Mouse (Mus musculus): ENCODE data around the gene Gart.

The Gart gene

GRCm38 (mm10) chr16:91646681-91647419 is at the start of gene Gart:
Gene Gart (minus strand): TSS chr16:91646952.
- DNase-seq (ENCODE audit: low read depth): peak; percentile 87

- no peak for DNase-seq (ENCODE audit: low read depth)
Observed at GRCm38 (mm10) chr16:91695108-91695755, 48.5 kb upstream of the Gart start.

- peak; percentile 68 for DNase-seq (ENCODE audit: low read depth)
Observed at GRCm38 (mm10) chr16:91694455-91695084, 47.8 kb upstream of the Gart start.

GRCm38 (mm10) chr16:91689791-91690190 is 43.0 kb upstream of the Gart start:
- DNase-seq (ENCODE audit: low read depth): peak; percentile 38

GRCm38 (mm10) chr16:91688619-91689334 is 42.0 kb upstream of the Gart start, which contains the start of gene Donson:
Gene Donson (minus strand): TSS chr16:91688770.
- DNase-seq (ENCODE audit: low read depth): peak; percentile 86

GRCm38 (mm10) chr16:91688023-91688618 is 41.4 kb upstream of the Gart start:
- DNase-seq (ENCODE audit: low read depth): no peak

GRCm38 (mm10) chr16:91686369-91686768 is 39.6 kb upstream of the Gart start:
- no peak for DNase-seq (ENCODE audit: low read depth)

- no peak for DNase-seq (ENCODE audit: low read depth)
Observed at GRCm38 (mm10) chr16:91685526-91685925, 38.8 kb upstream of the Gart start.

GRCm38 (mm10) chr16:91680656-91681055 is 33.9 kb upstream of the Gart start:
- no peak for DNase-seq (ENCODE audit: low read depth)

GRCm38 (mm10) chr16:91678147-91678911 is 31.6 kb upstream of the Gart start:
- DNase-seq (ENCODE audit: low read depth): no peak

GRCm38 (mm10) chr16:91674500-91674899 is 27.7 kb upstream of the Gart start:
- DNase-seq (ENCODE audit: low read depth): no peak

- no peak for DNase-seq (ENCODE audit: low read depth)
Observed at GRCm38 (mm10) chr16:91663795-91664194, 17.0 kb upstream of the Gart start.

GRCm38 (mm10) chr16:91662336-91662735 is 15.6 kb upstream of the Gart start:
- no peak for DNase-seq (ENCODE audit: low read depth)

GRCm38 (mm10) chr16:91661397-91661796 is 14.6 kb upstream of the Gart start:
- no peak for DNase-seq (ENCODE audit: low read depth)

GRCm38 (mm10) chr16:91659798-91660197 is 13.0 kb upstream of the Gart start:
- DNase-seq (ENCODE audit: low read depth): no peak

GRCm38 (mm10) chr16:91658471-91658870 is 11.7 kb upstream of the Gart start:
- DNase-seq (ENCODE audit: low read depth): no peak

GRCm38 (mm10) chr16:91657285-91657684 is 10.5 kb upstream of the Gart start:
- DNase-seq (ENCODE audit: low read depth): no peak

- no peak for DNase-seq (ENCODE audit: low read depth)
Observed at GRCm38 (mm10) chr16:91655285-91655684, 8.5 kb upstream of the Gart start.

- no peak for DNase-seq (ENCODE audit: low read depth)
Observed at GRCm38 (mm10) chr16:91652191-91652590, 5.4 kb upstream of the Gart start.

GRCm38 (mm10) chr16:91649781-91650180 is 3.0 kb upstream of the Gart start:
- no peak for DNase-seq (ENCODE audit: low read depth)

GRCm38 (mm10) chr16:91649246-91649645 is 2.5 kb upstream of the Gart start:
- DNase-seq (ENCODE audit: low read depth): no peak
